Mouse (Mus musculus) myocyte (in vitro differentiated cells): ENCODE measurements around the gene Psapl1.
A peak's percentile ranks its signal among the peaks of the same experiment; 100 is the strongest.

Experiments used
- CEBPB ChIP-seq: IDR thresholded peaks from 2 replicates; pipeline ENCODE4 v1.6.1; 2011; ENCODE audit warnings: mild to moderate bottlenecking, moderate library complexity; ENCODE audit not compliant: poor library complexity, insufficient read depth, severe bottlenecking
- E2F4 ChIP-seq: IDR thresholded peaks from one replicate; pipeline ENCODE4 v1.6.1; 2011; ENCODE audit warnings: mild to moderate bottlenecking, control low read depth, moderate library complexity; ENCODE audit not compliant: insufficient read depth
- MAX ChIP-seq: IDR thresholded peaks from one replicate; pipeline ENCODE4 v1.6.1; 2011; ENCODE audit warnings: low read depth, mild to moderate bottlenecking, control low read depth
- POLR2A ChIP-seq: IDR thresholded peaks from one replicate; pipeline ENCODE4 v1.6.1; 2011; ENCODE audit warnings: low read depth, mild to moderate bottlenecking, control low read depth, moderate library complexity; ENCODE audit not compliant: insufficient read length
- REST ChIP-seq: IDR thresholded peaks from one replicate; pipeline ENCODE4 v1.6.1; 2011; ENCODE audit warnings: mild to moderate bottlenecking, control low read depth, moderate library complexity; ENCODE audit not compliant: insufficient read depth, insufficient read length
- SRF ChIP-seq: IDR thresholded peaks from one replicate; pipeline ENCODE4 v1.6.1; 2011; ENCODE audit warnings: low read depth; ENCODE audit not compliant: control insufficient read depth, insufficient read length
- TCF12 ChIP-seq: IDR thresholded peaks from one replicate; pipeline ENCODE4 v1.6.1; 2011; ENCODE audit warnings: mild to moderate bottlenecking, control low read depth; ENCODE audit not compliant: poor library complexity, insufficient read depth, severe bottlenecking
- TCF3 ChIP-seq: IDR thresholded peaks from one replicate; pipeline ENCODE4 v1.6.1; 2011; ENCODE audit warnings: low read depth, control low read depth; ENCODE audit not compliant: insufficient read length
- USF1 ChIP-seq: IDR thresholded peaks from one replicate; pipeline ENCODE4 v1.6.1; 2011; ENCODE audit warnings: low read depth, mild to moderate bottlenecking, control low read depth, moderate library complexity

GRCm38 (mm10) chr5:36165424-36166302 lies 38.2 kb upstream of the Psapl1 start:
- TF ChIP-seq USF1 (peak; percentile 75), POLR2A (no peak), SRF (no peak), TCF3 (no peak), CEBPB (no peak), TCF12 (peak; percentile 10), REST (no peak), E2F4 (no peak), MAX (no peak)
